Mouse (Mus musculus): Measurements from ENCODE around the gene Dgkz. TPM values are rescaled to one million over a fixed set of nuclear protein-coding genes. Genes with fewer than 3 reads are reported as not detected.

Dgkz gene
- total RNA-seq, 2 experiments from 2014 or later: 479 to 537 TPM

- peak; percentile 68 to 73 for DNase-seq (ENCODE audit: extremely low spot score in 1 of 2, low spot score in 1 of 2)
Measured at GRCm38 (mm10) chr2:91923415-91924337, 52.0 kb downstream of the Dgkz start.

DNA sequence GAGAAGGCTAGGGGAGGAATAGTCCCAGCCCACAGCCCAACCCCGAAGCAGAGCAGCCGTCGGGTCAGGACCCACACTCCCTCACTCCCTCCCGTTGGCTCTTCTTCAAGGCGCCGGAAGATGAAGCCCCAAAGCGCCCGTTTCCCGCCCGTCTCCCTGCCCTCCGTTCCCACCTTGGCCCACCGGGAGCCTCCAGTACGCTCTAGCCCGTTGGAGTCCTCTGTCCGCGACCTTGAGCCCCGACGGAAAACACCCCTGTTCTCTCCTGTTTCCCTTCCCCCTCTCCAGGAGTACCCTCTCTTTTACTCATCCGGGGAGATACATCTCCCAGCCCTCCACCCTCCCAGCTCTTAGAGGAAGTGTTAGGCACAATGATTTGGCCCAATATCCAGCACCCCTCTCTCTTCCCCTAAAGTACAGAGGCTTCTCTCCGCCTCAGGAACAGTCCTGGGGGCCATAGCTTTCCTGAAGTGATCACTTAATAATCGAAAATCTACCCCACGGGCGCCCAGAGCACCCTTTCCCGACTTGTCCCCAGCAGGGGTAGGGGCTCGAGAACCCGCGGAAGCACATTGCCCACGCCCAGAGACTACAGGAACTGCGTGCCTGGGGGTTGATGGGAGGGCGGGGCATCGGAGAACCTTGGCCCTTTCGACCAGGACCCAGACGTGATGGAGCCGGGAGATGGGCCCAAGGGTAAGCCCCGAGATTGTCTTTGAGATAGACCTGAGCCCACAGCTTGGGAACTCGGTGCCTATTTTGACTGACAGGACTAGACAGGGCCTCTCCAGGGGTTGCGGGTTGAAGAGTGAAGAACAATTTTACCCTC, 52.9 kb downstream of the Dgkz start:
- no peak for DNase-seq (ENCODE audit: extremely low spot score in 1 of 2, low spot score in 1 of 2)

DNA sequence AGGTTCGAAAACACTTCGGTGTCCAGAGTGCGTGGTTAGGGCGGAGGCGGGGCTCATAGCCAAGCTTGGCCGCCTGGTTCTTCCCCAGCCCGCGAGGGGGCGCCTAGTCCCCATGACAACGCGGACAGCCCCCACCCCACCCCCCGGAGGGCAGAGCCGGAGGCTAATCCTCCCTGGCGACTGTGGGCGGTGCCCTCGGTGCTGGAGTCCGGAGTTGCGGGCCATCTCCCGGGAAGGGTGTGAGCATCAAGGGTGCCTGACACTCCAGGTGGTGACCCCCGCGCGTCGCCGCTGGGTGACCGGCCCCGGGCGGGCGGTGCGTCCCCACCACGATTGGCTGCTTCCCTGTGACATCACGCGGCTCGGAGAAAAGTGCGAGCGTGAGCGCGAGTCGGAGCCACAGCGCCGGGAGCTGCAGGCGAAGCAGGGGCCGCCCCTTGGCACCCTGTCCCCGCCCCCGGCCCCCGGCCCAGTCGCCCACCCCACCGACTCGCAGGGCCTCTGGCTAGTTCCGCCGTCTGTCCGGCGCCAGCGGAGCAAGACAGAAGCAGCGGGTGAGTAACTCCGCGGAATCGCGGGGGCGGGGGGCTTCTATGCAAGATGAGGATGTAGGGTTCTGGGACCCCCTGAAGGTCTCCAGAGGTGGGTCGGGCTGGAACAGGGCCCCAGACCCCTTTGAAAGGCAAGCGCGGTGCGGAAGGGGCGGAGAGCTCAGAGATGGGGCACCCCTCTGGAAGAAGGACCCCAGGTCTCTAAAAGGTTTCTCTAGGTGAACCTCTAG, 53.7 kb downstream of the Dgkz start:
- DNase-seq (ENCODE audit: extremely low spot score in 1 of 2, low spot score in 1 of 2): peak; percentile 60 to 71

GRCm38 (mm10) chr2:91921181-91921789, 54.4 kb downstream of the Dgkz start:
- DNase-seq (ENCODE audit: extremely low spot score in 1 of 2, low spot score in 1 of 2): peak in 1 of 2 experiments; percentile 55

DNA sequence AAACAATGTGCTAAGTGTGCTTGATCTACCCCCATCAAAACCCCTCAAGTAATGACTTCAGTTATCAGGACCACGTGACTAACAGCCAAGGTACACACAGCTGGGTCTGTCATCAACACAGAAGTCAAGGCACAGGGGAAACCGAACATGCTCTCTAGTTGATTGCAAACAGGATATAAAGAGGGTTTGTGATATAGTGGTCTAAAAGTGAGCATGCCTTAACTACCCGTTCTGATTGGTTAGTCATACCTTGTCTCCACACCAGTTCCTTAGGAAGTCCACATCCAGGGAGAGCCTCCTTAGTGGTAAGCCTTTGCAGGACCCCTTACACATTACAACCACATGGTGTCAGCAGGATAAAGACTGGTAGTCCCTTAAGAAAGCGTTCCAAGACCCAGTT, 55.5 kb downstream of the Dgkz start:
- no peak for DNase-seq (ENCODE audit: extremely low spot score in 1 of 2, low spot score in 1 of 2)

GRCm38 (mm10) chr2:91917096-91917495, 58.6 kb downstream of the Dgkz start:
- no peak for DNase-seq (ENCODE audit: extremely low spot score in 1 of 2, low spot score in 1 of 2)

- no peak for DNase-seq (ENCODE audit: extremely low spot score in 1 of 2, low spot score in 1 of 2)
Measured at GRCm38 (mm10) chr2:91916346-91916977, 59.2 kb downstream of the Dgkz start.

- DNase-seq (ENCODE audit: extremely low spot score in 1 of 2, low spot score in 1 of 2): no peak
Measured at GRCm38 (mm10) chr2:91913328-91914110, 62.1 kb downstream of the Dgkz start.

DNA sequence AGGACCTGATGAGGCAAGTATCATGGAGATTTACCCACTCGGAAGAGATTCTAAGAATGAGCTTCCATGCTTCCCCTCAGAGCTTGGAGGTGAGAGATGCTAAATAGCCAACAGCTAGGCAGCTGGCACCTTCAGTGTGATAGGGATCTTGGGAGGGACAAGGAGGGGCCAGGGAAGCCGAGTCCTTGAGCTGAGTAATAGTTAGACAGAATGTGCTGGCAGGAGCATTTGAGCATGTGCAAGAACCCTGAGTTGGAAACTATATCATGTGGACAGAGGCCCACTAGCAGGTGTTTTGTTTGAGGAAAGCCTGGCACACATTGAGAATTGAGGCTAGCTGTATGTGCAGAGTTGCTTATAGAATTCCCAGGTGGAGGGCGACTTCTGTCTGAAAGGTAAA, 63.0 kb downstream of the Dgkz start:
- no peak for DNase-seq (ENCODE audit: extremely low spot score in 1 of 2, low spot score in 1 of 2)

GRCm38 (mm10) chr2:91906141-91906540, 69.5 kb downstream of the Dgkz start:
- DNase-seq (ENCODE audit: extremely low spot score in 1 of 2, low spot score in 1 of 2): no peak

- DNase-seq (ENCODE audit: extremely low spot score in 1 of 2, low spot score in 1 of 2): no peak
Measured at GRCm38 (mm10) chr2:91904618-91905307, 70.9 kb downstream of the Dgkz start.

- no peak for DNase-seq (ENCODE audit: extremely low spot score in 1 of 2, low spot score in 1 of 2)
Measured at GRCm38 (mm10) chr2:91903171-91903925, 72.3 kb downstream of the Dgkz start.

DNA sequence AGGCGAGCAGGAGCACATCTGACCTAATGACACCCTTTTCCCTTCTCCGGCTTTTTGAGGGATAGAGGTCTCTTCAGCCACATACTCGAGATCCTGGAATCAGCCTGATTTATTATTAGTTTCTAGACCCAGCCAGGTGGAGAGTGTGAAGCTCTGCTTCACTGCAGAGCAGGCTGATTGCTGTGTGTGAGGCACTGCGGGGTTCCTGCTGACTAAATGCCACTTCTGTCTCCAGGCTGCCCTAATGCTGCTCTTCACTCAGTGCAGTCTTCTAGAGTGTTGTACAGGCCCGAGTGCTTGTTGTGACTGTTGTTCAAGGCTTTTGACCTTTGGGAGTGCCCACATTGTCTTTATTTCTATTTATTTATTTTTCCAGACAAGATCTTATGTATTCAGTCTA, 73.3 kb downstream of the Dgkz start:
- DNase-seq (ENCODE audit: extremely low spot score in 1 of 2, low spot score in 1 of 2): no peak

- no peak for DNase-seq (ENCODE audit: extremely low spot score in 1 of 2, low spot score in 1 of 2)
Measured at GRCm38 (mm10) chr2:91900431-91900830, 75.2 kb downstream of the Dgkz start.

DNA sequence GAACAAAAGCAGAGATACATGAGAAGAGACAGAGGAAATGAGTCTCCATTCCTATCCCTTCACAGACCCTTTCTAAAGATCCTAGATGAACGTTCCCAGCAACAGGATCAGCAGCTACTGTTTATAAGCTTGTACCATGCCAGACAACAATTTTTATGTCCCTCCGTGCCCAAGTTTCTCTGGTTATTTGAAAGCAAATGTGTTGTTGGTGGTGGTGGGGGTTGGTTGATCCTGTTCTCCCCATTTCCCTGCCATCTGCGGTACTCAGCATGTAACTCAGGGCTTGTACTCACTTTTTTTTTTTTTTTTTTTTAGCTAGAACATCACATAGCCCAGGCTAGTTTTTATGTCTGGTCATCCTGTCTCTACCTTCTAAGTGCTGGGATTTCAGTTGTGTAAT, 76.5 kb downstream of the Dgkz start:
- DNase-seq (ENCODE audit: extremely low spot score in 1 of 2, low spot score in 1 of 2): no peak

DNA sequence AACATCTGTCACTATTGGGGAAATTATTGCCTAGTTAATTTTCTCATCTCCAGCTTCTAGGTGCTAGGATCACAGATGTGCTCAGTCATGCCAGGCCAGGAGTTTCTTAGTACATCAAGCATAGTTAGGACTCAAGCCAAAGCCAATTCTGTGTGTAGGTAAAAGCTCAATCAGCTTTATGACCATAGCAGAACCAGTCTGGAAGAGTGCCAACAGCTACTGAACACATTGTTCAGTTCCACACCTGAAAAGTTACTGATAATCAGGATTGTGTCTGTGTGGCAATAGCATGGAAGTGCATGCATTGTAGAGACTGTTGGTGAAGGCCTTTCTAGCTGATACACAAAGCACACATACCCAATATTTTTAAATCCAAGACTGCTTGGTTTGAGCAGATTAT, 77.7 kb downstream of the Dgkz start:
- no peak for DNase-seq (ENCODE audit: extremely low spot score in 1 of 2, low spot score in 1 of 2)

DNA sequence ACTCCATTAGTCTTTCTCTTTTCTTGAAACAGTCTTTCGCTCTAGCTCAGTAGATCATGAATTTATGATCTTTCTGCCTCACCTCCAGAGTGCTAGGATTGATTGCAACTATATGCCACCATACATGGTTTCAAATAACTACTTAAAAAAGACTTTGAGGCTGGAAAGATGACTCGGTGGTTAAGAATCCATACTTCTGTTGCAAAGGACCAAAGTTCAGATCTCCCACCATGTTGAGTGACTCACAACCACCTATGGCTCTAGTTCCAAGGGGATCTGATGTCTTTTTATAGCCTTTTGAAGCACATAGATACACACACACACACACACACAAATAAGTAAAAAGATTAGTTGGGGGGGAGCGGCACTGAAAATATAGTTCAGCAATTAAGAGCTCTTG, 80.3 kb downstream of the Dgkz start:
- no peak for DNase-seq (ENCODE audit: extremely low spot score in 1 of 2, low spot score in 1 of 2)

GRCm38 (mm10) chr2:91894716-91895115, 80.9 kb downstream of the Dgkz start:
- no peak for DNase-seq (ENCODE audit: extremely low spot score in 1 of 2, low spot score in 1 of 2)

Data from layer of hippocampus, postnatal 25 days (tissue).